Mouse (Mus musculus) embryonic fibroblast, embryonic 13.5 days (primary cell): ENCODE measurements around the gene Olfr544. TPM values are rescaled to one million over a fixed set of nuclear protein-coding genes. Genes with fewer than 3 reads are reported as not detected.

Experiments used
- H3K27ac ChIP-seq: 2 replicates; pipeline ENCODE4 v1.5.1; 2012; ENCODE audit warnings: low read length, control low read depth, inconsistent platforms; ENCODE audit not compliant: insufficient read depth
- H3K4me1 ChIP-seq: 2 replicates; pipeline ENCODE4 v1.6.1; 2011; ENCODE audit warnings: low read length; ENCODE audit not compliant: control insufficient read depth, insufficient read depth
- H3K4me3 ChIP-seq: 2 replicates; pipeline ENCODE4 v1.5.1; 2011; ENCODE audit warnings: mild to moderate bottlenecking, control low read depth, low read length; ENCODE audit not compliant: insufficient read depth
- CTCF ChIP-seq: IDR thresholded peaks from 2 replicates; pipeline ENCODE4 v1.5.1; 2011; ENCODE audit warnings: mild to moderate bottlenecking, control low read depth, low read length, moderate library complexity, borderline replicate concordance; ENCODE audit not compliant: insufficient read depth
- POLR2A ChIP-seq: IDR thresholded peaks from 2 replicates; pipeline ENCODE4 v1.6.1; 2011; ENCODE audit warnings: low read depth, mild to moderate bottlenecking, control low read depth, low read length, moderate library complexity
- polyA plus RNA-seq: library from polyadenylated mRNA; stranded (reverse); fragments of >200 nt; gene quantifications from 2 replicates; pipeline ENCODE4 v1.2.4, GENCODE M21; 2011; ENCODE audit warnings: low read depth; ENCODE audit not compliant: missing spikeins, insufficient read length

The Olfr544 gene
- polyA plus RNA-seq: not detected in 2 replicates

DNA sequence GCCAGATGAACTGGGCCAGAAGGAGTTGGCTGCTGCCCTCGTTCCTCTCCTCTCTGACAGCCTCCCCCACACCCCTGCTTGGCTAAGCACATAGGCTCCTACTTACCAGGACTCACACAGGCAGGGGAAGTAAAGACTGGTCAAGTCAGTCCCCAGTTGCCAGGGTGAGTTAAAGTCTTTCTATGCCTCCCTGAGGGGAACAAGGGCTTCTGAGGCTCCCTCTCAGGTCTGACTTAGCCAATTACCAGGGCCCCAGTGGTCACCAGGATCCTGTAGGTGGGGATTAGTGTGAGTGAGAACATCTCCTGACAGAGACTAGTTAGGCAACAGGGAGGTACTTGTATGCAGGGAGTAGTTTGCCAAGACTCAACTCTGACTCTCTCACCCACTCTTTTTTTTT, at the start of gene Olfr544:
TSS of gene Olfr544 (minus strand) at position 153 of the 400 bp plus-strand sequence.
- no peak within 1 kb of the TSS for H3K4me3 ChIP-seq
- TF ChIP-seq POLR2A: no peak
- peaks cover 1% of the 10 kb centered on the region; the same call in 1 of the 2 replicates for H3K4me1 ChIP-seq
- no peak within 1 kb of the TSS for H3K27ac ChIP-seq

DNA sequence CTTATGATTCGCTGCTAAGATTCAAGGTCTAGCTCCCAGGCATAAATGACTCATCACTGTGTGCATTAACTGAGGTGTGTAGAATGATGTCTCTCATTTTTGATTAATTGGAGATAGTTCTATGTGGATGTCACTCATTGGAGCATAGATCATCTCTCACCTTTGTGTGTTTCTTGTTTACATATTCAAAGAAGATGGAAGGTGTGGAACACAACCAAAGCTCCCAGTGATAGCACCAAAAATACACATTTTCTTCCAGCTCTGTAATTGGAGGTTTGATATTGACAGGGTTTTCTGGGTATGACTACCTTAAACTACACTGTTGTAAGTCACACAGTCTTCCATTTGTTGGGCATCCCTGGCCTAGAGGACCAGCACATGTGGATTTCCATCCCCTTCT, 46.3 kb upstream of the Olfr544 start, which contains the start of gene Olfr547:
TSS of gene Olfr547 (plus strand) at position 301 of the 400 bp plus-strand sequence.
- TF ChIP-seq CTCF (no peak), POLR2A (no peak)
- no peak within 1 kb of the TSS for H3K4me3 ChIP-seq
- no peak within 1 kb of the TSS for H3K27ac ChIP-seq
- no peaks in the 10 kb centered on the region for H3K4me1 ChIP-seq

DNA sequence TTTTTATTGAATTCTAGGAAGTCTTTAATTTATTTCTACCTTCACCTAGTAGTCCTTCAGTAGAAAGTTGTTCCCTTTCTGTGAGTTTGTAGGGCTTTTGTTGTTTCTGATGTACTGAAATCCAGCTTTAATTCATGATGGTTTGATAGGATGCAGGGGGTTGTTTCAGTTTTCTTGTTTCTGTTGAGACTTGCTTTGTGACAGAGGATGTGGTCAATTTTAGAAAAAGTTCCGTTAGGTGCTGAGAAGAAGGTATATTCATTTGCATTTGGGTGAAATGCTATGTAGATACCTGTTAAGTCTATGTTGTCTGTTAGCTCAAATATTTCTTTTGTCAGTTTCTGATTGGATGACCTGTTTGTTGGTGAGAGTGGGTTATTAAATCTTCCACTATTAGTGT, 40.9 kb upstream of the Olfr544 start:
- Histone ChIP-seq H3K4me3 (no peak overlapping the region), H3K27ac (no peak overlapping the region), H3K4me1 (no peaks in the 10 kb centered on the region)
- TF ChIP-seq POLR2A (no peak), CTCF (no peak)

DNA sequence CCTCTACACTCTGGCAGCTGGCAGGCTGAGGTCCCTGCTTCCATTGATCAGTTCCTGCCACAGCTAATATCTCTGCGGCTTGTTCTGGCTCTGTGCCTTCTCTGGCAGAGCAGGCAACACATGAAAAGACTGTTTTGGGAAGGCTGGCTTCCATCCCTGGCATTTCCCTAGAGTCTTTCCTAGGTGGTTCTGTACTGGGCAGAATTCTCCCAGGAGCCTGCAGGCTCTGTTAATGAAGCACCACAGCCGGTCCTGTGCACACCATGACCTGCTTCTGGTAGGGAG, 28.9 kb upstream of the Olfr544 start:
- no peaks in the 10 kb centered on the region; the same call in 1 of the 2 replicates for H3K4me1 ChIP-seq
- no peak overlapping the region for H3K27ac ChIP-seq
- no peak overlapping the region for H3K4me3 ChIP-seq
- TF ChIP-seq POLR2A (no peak), CTCF (no peak)

DNA sequence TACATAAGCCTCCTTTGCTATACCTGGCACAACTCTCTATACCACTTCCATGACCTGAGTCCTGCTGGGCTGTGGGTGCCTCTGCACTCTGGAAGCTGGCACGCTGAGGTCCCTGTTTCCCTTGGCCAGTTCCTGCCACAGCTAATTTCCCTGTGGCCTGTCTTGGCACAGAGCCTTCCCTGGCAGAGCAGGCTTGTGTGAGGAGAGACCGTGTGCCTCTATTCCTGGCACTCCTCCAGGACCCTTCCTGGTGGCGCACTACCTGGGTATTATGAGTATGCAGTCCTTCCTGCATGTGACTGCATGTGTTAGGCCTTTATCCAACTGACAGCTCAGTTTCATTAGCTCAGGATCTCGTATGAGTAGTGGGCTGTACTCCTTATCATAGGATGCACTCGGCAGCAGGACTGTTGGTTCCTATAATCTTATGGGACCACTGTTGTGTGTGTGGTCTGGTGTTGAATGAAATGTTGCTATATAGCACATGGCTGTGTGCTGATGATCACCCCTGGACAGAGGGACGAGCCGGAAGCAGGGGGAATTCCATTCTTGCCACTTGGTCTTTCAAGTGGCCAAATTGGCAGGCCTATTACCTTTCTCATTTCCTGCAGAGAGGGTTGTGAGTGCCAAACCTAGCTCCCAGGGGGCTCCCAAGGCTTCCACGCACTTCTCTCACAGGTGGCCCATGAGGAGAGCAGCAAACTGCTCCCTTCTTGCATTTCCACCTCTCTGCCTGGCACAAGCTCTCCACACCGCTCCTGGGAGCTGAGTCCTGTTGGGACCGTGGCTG, 28.3 kb upstream of the Olfr544 start:
- Histone ChIP-seq H3K27ac (no peak overlapping the region), H3K4me3 (no peak overlapping the region), H3K4me1 (no peaks in the 10 kb centered on the region; the same call in 1 of the 2 replicates)
- TF ChIP-seq POLR2A (no peak), CTCF (no peak)

DNA sequence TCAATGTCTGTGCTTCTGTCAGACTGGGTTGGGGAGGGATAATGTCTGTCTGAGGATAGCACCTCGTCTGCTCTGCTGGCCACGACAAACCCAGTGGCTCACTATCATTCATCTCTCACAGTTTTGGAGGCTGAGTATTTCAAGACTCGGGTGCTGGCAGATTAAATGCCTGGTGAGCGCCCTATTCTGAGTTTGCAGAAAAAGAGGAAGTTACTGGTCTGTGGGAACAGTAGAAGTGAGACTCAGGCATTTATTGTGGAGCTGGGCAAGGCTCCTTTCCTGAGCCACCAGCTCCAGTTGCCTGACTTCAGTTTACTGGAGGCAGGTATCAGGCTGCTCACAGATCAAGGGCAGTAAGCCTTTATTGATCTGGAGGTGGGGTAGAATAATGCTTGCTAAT, 26.0 kb upstream of the Olfr544 start:
- no peak for TF ChIP-seq CTCF
- no peak for TF ChIP-seq POLR2A
- no peak overlapping the region for H3K27ac ChIP-seq
- no peak overlapping the region for H3K4me3 ChIP-seq
- no peaks in the 10 kb centered on the region; the same call in 1 of the 2 replicates for H3K4me1 ChIP-seq

DNA sequence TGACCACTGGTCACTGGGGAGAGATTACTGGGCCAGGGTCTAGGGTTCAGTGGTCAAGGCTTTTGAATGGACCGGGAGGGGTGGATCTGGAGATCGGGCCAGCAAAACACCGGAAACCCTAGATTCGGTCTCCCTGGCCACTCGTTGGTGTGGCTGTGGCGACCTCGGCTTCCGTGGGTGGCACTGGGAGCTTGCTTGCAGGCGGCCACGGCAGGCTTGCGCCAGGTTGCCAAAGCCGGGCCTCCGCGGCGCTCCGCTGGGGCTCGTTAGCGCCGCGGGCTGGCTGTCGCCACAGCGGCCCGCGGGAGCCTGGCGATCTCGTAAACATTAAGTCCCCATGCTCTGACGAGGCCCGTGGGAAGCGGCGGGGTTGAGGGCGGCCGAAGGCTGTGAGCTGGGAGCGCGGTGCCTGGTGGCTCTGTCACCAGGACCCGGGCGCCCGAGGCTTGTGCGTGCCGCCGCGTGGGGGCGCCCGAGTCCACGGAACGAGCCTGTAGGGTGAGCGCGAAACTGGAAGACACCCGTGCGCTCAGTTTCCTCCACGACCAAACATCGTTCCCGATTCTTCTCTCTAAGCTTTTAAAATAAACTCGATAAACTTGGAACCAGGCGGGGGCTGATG, 24.8 kb upstream of the Olfr544 start:
- Histone ChIP-seq H3K4me3 (peak overlapping the region; percentile 22; the same call in 1 of the 2 replicates), H3K4me1 (no peaks in the 10 kb centered on the region; the same call in 1 of the 2 replicates), H3K27ac (0 out of 2 replicates have a peak overlapping the region, but pooled peaks have one; percentile 36)
- peak; percentile 75 for TF ChIP-seq CTCF
- no peak for TF ChIP-seq POLR2A

DNA sequence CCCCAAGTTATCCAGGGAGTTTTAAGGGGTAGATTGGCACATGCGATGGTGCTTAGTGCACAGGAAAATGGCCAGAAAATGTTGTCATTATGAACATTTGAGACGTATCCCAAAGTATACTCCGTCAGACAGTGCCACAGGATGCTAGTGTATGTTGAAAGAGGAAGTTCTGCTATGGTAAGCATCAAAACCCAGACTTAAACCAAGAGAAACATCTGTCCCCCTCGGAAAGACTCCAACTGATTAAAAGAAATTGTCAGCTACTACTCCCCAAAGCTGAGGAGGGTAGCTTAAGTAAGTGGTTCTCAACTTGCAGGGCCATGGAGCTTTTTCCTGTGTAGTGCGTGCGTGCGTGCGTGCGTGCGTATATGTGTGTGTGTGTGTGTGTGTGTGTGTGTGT, 23.8 kb upstream of the Olfr544 start:
- H3K4me3 ChIP-seq: no peak overlapping the region
- TF ChIP-seq CTCF (no peak), POLR2A (no peak)

DNA sequence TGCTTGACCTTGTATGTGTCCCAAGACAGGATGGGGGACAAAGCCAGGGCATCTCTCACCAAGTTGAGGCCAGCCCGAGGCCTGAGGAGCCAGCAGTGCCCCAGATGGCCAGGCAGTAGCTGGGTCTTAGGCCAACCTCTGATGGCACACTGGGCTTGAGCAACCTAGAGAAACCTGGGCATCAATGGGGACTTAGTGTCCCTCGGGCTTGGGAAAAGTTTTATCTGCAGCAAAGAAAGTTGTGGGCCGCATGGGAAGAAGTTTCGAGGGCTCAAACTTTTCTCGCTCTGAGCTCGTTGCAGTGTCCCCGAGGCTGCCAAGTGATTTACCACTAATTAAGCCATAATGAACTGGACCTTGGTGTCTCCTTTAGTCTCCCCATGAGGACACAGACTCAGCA, 21.6 kb upstream of the Olfr544 start:
- Histone ChIP-seq H3K27ac (no peak overlapping the region), H3K4me3 (no peak overlapping the region), H3K4me1 (no peaks in the 10 kb centered on the region; the same call in 1 of the 2 replicates)
- no peak for TF ChIP-seq CTCF
- TF ChIP-seq POLR2A: no peak

More for the DNA sequence above, 23.8 kb upstream of the Olfr544 start:
- H3K4me1 ChIP-seq: no peaks in the 10 kb centered on the region; the same call in 1 of the 2 replicates
- no peak overlapping the region for H3K27ac ChIP-seq

DNA sequence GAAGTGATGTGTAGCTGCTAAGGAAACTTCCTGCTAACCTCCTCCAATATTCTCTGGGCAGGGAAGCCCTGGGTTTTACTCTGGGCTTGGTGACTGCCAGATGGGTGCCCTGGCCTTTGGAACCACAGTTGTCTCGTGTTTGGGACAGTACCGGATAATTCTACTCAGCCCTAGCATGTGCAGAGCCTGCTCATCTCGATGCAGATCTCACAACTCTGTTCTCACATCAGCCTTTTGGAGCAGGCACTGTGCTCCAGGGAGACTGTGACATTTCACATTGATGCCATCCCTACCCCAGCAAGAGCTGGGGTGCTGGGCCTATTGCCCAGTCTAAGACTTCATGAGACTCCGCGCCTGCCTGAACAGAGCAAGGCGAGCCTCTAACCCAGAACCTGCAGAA, 20.6 kb upstream of the Olfr544 start:
- Histone ChIP-seq H3K4me3 (no peak overlapping the region), H3K27ac (no peak overlapping the region)

More for the DNA sequence above, 20.6 kb upstream of the Olfr544 start:
- H3K4me1 ChIP-seq: no peaks in the 10 kb centered on the region; the same call in 1 of the 2 replicates
- no peak for TF ChIP-seq CTCF
- TF ChIP-seq POLR2A: no peak
